Mouse (Mus musculus) gastrocnemius, postnatal 25 days (tissue): ENCODE data around the gene Yipf4. TPM values are rescaled to one million over a fixed set of nuclear protein-coding genes. Genes with fewer than 3 reads are reported as not detected.

ENCODE experiments used
- DNase-seq: peaks from one replicate; pipeline ENCODE4 v3.0.0; 2022
- total RNA-seq, 2 experiments: library from RNA; stranded (reverse); gene quantifications; 1 replicate in 1 of 2; 2 replicates in 1 of 2; pipeline ENCODE4 v1.2.3; 2021

Gene Yipf4
- total RNA-seq, 2 experiments from 2014 or later = 25.8 to 30.1 TPM

GRCm38 (mm10) chr17:74522797-74523723 lies 33.8 kb downstream of the Yipf4 start:
- no peak for DNase-seq

GRCm38 (mm10) chr17:74526117-74526516 lies 36.8 kb downstream of the Yipf4 start:
- no peak for DNase-seq

- DNase-seq = no peak
These were observed 37.7 kb downstream of the Yipf4 start for GRCm38 (mm10) chr17:74526806-74527653.

- DNase-seq = peak; percentile 100
These were observed 38.7 kb downstream of the Yipf4 start, which contains the start of gene Birc6 for GRCm38 (mm10) chr17:74527729-74528607. TSS of gene Birc6 (plus strand) at chr17:74528295.

- DNase-seq = peak; percentile 40
These were observed 39.6 kb downstream of the Yipf4 start for GRCm38 (mm10) chr17:74528648-74529532.

- no peak for DNase-seq
These were observed 40.2 kb downstream of the Yipf4 start for GRCm38 (mm10) chr17:74529533-74529824.

GRCm38 (mm10) chr17:74534971-74535370 lies 45.7 kb downstream of the Yipf4 start:
- no peak for DNase-seq

GRCm38 (mm10) chr17:74537526-74537925 lies 48.2 kb downstream of the Yipf4 start:
- no peak for DNase-seq

GRCm38 (mm10) chr17:74543615-74544014 lies 54.3 kb downstream of the Yipf4 start:
- DNase-seq = no peak

Other genes with a start within 250 kb of the Yipf4 start
- 10 to 100 TPM; 50.8 to 58.1 TPM for gene Memo1, start 194.0 kb upstream of the Yipf4 start, total RNA-seq
- gene Dpy30, start 165.5 kb upstream of the Yipf4 start, total RNA-seq = 10 to 100 TPM; 47.1 to 50.6 TPM
- gene Spast, start 150.5 kb upstream of the Yipf4 start, total RNA-seq = 10 to 100 TPM; 40.0 to 42.5 TPM
- gene Slc30a6, start 93.9 kb upstream of the Yipf4 start, total RNA-seq = 1 to 10 TPM; 5.9 to 6.1 TPM
- gene Nlrc4, start 30.4 kb upstream of the Yipf4 start, total RNA-seq = under 1 TPM; 0.08 to 0.15 TPM
- 10 to 100 TPM; 50.0 to 53.7 TPM for gene Birc6, start 38.8 kb downstream of the Yipf4 start, total RNA-seq
- 10 to 100 TPM in 1 of 2 experiments, 1 to 10 TPM in 1; 9.1 to 12.6 TPM for gene Ttc27, start 228.2 kb downstream of the Yipf4 start, total RNA-seq